Mouse (Mus musculus) fat pad, adult 2 months (tissue): ENCODE results near the gene Creld2.
A peak's percentile ranks its signal among the peaks of the same experiment; 100 is the strongest.

Source experiments
- DNase-seq: peaks from one replicate; pipeline ENCODE4 v3.0.0-alpha.2; 2011; ENCODE audit warnings: low read depth, low spot score; ENCODE audit errors: extremely low read depth

The Creld2 gene

DNA sequence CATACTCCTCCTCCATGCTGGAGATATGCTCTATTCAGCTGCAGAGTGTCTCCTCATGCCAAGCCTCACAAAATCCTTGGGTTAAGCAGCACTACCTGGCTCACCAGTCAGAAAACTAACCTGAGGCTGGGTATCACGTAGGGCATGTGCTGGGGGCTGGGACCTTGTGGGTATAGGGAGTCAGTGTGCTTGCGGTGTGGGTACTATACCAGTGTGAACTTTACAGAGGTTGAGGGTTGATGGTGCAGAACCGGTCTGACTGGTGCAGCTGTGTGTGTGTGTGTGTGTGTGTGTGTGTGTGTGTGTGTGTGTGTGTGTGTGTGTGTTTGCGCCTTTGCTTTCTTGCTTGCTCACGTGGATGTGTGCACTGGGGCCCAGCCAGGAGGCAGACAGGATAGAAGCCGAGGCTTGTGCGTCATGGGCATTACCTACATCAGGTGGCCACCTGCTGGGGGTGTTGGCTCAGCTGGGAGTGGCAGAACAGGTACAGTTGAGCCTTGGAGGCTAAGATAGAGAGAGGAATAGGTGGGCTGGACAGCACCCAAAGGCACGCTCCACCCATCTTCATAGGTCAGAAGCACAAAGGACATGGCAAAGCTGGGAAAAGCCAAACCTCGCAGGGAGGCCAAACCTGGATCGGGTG lies 32.2 kb downstream of the Creld2 start:
- peak; percentile 98 for DNase-seq

- no peak for DNase-seq
Measured at GRCm38 (mm10) chr15:88853106-88853505, 33.7 kb downstream of the Creld2 start.

DNA sequence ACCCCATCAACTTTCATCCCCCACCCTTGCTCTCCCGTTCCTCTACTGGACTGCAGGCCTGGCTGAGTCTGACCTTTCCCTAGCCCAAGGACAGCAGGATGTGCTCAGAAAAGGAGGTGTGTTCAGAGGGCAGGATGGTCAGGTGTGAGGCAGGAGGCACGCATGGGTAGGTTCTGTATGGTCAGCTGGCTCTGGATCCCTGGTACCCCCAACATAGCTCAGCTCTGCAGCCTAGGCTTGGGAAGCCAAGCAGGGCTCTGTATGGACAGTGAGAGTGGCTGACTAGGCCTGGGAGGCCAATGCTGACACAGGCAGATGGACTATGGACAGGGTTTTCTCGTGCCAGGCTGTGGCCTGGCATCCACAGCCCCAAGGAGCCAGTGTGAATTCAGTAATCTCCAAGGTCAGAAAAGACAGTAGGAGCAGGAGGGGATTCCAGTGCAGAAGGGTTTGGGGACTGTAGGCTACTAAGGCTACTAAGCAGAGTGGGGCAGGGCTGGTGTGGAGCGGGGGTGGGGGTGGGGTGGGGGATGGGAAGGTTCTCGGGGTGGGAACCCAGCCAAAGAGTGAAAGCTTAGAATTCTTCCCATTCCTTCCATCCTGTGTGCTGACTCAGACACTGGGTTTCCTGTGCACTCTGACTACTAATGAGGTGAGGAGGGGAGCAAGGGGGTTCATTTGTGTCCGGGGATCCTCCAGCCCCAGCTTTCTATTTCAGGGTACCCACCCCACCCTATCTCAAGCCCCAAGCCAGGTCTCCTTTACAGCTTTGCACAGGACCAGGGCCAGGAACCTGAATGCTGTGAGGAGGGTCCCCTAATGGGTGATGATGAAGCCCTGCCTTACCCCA lies 34.9 kb downstream of the Creld2 start:
- DNase-seq: no peak

DNA sequence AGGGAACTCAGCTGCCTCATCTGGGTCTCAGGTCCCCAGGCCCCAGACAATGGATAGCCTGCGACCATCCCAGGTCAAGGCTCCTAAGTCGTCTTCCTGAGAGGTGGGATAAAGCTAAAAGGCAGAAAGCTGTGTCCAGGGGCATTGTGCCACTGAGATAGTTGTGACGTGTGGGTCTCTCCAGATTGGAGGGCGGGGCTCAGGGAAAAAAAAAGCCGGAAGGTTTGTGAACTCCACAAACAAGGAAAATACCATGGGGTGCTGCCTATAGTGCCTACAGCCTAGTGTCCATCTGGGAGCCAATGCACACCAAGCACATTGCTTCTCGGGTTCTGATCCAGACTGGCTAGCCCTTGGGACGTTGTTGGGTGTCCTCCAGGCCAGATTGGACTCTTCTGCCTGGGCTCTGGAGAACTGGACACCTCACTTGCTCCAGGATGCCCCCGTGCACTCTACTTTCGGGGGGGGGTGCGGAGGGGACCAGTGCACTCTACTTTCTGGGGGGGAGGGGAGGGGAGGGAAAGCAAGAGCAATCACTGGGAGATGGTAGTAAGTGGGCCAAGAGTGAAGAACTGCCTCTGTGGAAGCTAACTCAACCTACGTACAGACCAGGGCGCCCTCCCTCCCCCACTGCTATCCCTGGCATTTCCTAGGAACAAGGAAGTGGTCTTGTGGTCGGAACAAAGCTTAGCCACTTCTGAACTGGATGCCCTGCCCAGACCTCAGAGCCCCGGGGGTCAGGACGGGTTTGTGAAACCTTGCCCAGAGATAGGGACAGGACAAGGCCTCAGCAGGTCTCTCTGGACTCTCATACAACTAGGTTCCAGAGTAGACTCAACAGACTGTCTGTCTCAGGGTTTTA lies 35.8 kb downstream of the Creld2 start:
- DNase-seq: no peak

GRCm38 (mm10) chr15:88855896-88856417 lies 36.5 kb downstream of the Creld2 start:
- DNase-seq: no peak

DNA sequence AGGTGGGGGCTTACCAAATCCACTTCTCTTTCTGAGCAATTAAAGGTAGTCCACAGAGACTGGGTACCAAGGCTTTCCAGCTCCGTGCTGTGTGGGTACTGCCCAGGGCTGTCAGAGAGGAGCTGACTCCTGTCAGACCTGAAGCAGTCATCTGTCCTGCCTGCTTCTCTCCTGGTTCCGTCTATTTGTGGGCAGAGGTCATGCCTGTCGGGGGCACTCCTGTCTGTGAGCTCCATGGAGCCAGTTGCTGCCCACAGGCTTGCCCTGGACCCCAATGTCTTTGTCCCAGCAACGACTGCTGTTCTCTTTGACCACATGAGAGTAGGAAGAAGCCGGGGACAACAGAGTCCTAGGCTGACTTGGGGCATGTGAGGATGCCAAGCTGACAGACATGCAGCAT lies 37.2 kb downstream of the Creld2 start:
- no peak for DNase-seq

DNA sequence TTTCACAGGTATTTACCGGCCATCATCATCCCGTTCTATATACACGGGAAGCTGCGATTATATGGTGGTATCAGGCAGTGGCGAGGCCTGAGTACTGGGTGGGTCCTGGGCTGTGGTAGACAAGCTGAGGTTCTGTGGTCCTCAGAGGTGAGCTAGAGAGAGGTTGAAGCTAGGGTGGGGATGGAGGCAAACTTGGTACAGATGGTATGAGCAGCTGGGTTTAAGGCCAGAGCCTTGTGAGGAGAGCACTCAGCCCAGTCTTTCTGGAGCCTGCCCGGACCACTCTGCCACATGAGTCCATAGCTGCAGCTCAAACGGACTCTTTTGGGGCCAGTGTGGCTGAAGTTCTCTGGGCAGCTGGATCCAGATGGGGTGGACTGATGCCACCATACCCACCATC lies 37.9 kb downstream of the Creld2 start:
- no peak for DNase-seq

DNA sequence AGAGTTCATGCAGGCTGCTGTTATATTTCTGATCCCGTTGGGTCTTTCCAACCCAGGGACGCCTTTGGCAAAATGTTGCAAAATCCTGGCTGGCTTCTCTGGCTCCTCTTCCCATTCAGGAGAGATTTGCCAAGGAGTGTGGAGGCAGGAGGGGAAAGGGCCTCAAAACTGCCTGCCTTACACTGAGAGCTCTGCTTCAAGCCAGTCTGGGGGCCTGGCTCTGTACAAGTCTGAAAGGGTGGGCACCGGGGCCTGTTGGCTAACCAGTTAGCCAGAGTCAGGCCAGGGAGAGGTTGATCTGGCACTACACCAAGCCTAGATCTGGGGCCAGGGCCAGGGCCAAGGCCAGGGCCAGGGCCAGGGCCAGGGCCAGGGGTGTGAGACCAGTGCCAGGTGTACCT lies 38.7 kb downstream of the Creld2 start:
- peak; percentile 81 for DNase-seq

GRCm38 (mm10) chr15:88858707-88859106 lies 39.3 kb downstream of the Creld2 start:
- no peak for DNase-seq

DNA sequence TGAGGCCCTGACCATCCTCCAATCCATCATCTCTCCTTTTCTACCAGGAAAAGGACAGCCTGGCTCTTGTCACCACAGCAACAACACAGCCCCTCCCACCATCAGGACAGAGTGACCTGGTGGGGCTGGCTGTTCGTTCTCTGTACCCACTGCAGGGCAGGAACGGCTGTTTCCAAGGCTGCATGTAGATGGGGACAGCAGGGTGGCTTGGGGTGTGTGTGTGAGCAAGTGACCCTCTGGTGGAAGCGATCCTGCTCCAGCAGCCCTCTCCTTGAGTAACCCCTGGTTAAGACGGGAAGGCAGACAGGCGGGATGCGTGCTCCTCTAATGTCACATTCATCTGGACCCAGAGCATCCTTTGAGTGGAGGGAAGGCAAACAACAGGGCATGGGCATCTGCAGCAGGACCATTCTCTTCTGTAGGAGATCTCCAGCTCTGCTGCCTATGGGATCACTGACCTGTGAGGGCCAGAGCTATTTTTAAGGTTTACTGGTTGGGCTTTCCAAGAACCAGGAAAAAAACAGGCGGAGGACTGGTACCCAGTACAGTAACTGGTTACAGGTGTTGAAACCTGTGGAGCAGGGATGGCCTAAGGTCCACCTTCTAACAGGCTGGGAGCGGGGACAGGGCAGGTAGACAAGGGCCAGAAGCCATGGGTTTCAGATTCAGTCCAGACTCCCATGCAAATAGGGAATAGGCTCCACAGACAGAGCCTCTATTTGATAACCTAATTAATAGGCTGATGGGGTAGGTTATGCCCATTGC lies 39.9 kb downstream of the Creld2 start:
- DNase-seq: no peak

DNA sequence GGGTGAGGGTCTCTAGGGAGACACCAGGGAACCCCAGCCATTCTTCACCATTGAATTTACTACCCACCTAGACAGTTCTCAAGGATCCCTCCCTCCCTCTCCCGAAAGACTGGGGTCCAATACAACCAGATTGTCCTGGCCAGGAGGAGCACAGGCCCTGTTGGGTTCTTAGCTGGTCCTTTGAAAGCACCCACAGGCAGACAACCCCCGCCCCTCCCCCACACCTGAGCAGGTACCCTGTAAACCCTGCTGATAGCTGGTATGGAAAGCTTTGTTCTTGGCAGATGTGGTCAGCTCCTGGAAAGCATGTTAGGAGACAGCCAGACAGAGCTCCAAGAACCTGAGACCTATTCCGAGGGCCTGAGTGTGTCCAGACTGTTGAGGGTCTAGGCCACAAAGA lies 41.3 kb downstream of the Creld2 start:
- no peak for DNase-seq

GRCm38 (mm10) chr15:88861772-88862622 lies 42.6 kb downstream of the Creld2 start, which contains the start of gene Pim3:
TSS of gene Pim3 (plus strand) at chr15:88862186.
- no peak for DNase-seq

DNA sequence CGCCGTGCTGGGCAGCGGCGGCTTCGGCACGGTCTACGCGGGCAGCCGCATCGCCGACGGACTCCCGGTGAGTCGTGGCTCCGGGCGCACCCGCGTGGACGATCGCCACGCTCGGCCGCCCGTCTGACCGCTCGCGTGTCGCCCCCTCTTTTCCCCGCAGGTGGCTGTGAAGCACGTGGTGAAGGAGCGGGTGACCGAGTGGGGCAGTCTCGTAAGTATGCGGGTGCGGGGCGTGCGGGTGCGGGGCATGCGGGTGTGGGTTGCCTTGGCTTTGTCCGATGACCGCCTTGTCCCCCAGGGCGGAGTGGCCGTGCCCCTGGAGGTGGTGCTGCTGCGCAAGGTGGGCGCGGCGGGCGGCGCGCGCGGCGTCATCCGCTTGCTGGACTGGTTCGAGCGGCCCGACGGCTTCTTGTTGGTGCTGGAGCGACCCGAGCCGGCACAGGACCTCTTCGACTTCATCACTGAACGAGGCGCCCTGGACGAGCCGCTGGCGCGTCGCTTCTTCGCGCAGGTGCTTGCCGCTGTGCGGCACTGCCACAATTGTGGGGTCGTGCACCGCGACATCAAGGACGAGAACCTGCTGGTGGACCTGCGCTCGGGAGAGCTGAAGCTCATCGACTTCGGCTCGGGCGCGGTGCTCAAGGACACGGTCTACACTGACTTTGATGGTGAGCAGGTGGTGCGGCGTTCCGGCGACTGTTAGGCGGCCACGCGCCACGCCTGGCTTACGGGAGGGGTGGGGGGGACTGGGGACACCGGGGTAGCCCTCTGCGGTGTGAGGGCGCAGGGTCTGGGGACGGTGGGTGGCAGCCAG lies 43.6 kb downstream of the Creld2 start:
- no peak for DNase-seq

- DNase-seq: peak; percentile 87
Measured at GRCm38 (mm10) chr15:88863695-88864231, 44.3 kb downstream of the Creld2 start.

- DNase-seq: no peak
Measured at GRCm38 (mm10) chr15:88864270-88865030, 45.0 kb downstream of the Creld2 start.

- DNase-seq: no peak
Measured at GRCm38 (mm10) chr15:88865061-88865460, 45.6 kb downstream of the Creld2 start.

DNA sequence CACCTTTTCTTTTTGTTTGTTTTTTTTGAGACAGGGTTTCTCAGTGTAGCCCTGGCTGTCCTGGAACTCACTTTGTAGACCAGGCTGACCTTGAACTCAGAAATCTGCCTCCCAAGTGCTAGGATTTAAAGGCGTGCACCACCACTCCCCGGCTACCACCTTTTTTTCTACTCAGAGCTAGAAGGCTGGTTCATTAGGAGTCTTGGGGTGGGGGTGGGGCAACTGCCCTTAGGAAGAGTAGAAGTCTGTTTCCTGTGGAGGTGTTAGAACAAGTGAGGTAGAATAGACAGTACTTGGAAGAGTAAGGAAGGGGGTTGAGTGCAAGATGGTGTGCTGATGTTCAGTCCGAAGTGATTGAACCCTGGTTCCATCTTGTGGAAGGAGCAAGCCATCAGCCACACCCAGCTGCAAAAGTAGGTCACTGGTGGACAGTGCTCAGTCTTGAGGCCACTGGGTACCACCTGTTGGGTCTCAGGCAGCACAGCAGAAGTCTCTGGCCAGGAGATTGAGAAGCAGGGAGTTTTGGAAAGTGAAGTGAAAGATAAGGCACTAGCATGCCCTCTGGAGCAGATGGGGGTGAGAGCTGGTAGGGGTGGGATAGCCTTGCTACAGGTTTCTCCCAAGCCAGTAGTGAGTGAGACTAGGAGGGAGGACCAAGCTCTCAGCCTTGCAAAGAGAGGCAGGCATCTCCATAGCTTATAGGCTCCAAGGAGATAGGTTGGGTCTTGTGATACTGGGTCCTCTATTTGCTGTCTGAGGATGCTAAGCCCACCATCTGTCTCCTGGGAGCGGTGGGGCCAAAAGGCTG lies 46.6 kb downstream of the Creld2 start:
- no peak for DNase-seq
